Mouse (Mus musculus) heart, embryonic 10.5 days (tissue): ENCODE results near the gene Sgtb. TPM values are rescaled to one million over a fixed set of nuclear protein-coding genes. Genes with fewer than 3 reads are reported as not detected.

Source experiments
- DNase-seq: peaks from one replicate; pipeline ENCODE4 v3.0.0-alpha.2; 2017; ENCODE audit warnings: low spot score
- H3K27ac ChIP-seq: fragments of 300-500 bp; sonication (generic); 2 replicates; pipeline ENCODE4 v1.5.1; 2016; ENCODE audit warnings: mild to moderate bottlenecking
- H3K27me3 ChIP-seq: fragments of 300-500 bp; sonication (generic); 2 replicates; pipeline ENCODE4 v1.6.1; 2016; ENCODE audit warnings: mild to moderate bottlenecking; ENCODE audit not compliant: poor library complexity, insufficient read depth, severe bottlenecking
- H3K36me3 ChIP-seq: fragments of 300-500 bp; sonication (generic); 2 replicates; pipeline ENCODE4 v1.6.1; 2016; ENCODE audit warnings: mild to moderate bottlenecking, moderate library complexity
- H3K4me1 ChIP-seq: fragments of 300-500 bp; sonication (generic); 2 replicates; pipeline ENCODE4 v1.6.1; 2016; ENCODE audit warnings: mild to moderate bottlenecking
- H3K4me3 ChIP-seq: fragments of 300-500 bp; sonication (generic); 2 replicates; pipeline ENCODE4 v1.5.1; 2016; ENCODE audit warnings: mild to moderate bottlenecking, moderate library complexity
- H3K9me3 ChIP-seq: fragments of 300-500 bp; sonication (generic); 2 replicates; pipeline ENCODE4 v1.6.1; 2016; ENCODE audit warnings: mild to moderate bottlenecking, moderate library complexity
- WGBS: fragments of 180-500 bp; shearing (Covaris S2); methylation state at CpG from one replicate; pipeline ENCODE4 v1.1.7; 2016; 5-methylcytosine and 5-hydroxymethylcytosine counted together
- polyA plus RNA-seq: library from polyadenylated mRNA; unstranded; fragments of >200 nt; fragmentation: Nextera tagmentation; extraction: Ambion mirVana; gene quantifications from 2 replicates; pipeline ENCODE4 v1.2.1, GENCODE M21; 2016

Sgtb gene
- polyA plus RNA-seq, 1 experiment from 2014 or later = 4.1 TPM

- DNase-seq = no peak
- WGBS = 86% methylated on average over 2 of the region's 2 CpGs
- 0 out of 2 replicates have a peak, but pooled peaks cover 3% of the 10 kb centered on the region for H3K4me1 ChIP-seq
- no peaks in the 10 kb centered on the region for H3K9me3 ChIP-seq
- H3K27me3 ChIP-seq = no peaks in the 10 kb centered on the region
- no peaks in the 10 kb centered on the region for H3K36me3 ChIP-seq
- no peak overlapping the region for H3K4me3 ChIP-seq
- H3K27ac ChIP-seq = no peak overlapping the region
Observed at GRCm38 (mm10) chr13:104114827-104115226, 5.3 kb downstream of the Sgtb start.

DNA sequence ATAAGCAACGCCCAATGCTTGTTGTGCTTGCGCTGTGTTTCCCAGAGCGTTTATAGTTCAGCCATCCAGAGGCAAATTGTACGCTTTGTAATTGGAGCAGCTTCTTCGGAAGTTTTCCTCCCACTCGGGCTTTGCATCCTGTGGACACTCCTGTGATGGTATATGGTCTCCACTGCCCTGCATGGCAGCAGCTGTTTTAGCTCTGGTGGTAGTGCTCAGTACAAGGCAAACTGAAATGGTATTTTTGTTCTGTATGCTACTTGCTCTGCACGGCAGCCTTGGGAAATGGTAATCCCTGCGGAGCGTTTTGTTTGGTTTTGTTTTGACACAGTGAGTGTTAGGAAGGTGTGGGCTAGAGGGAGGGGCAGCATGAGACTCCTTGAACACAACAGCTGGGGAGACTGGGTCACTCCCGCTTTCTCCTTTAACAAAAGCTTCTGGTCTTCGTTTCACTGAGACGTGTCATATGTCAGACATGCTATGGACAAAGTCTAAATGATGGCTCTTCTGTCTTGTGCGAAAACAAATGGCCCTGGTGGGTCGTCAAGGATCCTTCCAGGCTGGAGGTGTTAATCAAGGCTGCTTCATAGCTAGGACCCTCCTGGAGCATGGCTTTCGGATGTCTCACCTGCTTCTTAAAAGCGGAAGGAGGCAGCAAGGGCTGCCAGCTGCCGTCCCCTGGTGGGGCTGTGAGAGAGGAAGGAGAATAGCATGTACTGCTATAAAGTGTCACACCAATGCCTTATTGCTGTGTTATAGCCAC, 12.7 kb downstream of the Sgtb start:
- Histone ChIP-seq H3K27me3 (no peaks in the 10 kb centered on the region), H3K4me1 (no peaks in the 10 kb centered on the region), H3K36me3 (0 out of 2 replicates have a peak, but pooled peaks cover 3% of the 10 kb centered on the region), H3K4me3 (no peak overlapping the region), H3K27ac (no peak overlapping the region), H3K9me3 (no peaks in the 10 kb centered on the region)
- no peak for DNase-seq
- 74% methylated on average over 17 of the region's 17 CpGs for WGBS

DNA sequence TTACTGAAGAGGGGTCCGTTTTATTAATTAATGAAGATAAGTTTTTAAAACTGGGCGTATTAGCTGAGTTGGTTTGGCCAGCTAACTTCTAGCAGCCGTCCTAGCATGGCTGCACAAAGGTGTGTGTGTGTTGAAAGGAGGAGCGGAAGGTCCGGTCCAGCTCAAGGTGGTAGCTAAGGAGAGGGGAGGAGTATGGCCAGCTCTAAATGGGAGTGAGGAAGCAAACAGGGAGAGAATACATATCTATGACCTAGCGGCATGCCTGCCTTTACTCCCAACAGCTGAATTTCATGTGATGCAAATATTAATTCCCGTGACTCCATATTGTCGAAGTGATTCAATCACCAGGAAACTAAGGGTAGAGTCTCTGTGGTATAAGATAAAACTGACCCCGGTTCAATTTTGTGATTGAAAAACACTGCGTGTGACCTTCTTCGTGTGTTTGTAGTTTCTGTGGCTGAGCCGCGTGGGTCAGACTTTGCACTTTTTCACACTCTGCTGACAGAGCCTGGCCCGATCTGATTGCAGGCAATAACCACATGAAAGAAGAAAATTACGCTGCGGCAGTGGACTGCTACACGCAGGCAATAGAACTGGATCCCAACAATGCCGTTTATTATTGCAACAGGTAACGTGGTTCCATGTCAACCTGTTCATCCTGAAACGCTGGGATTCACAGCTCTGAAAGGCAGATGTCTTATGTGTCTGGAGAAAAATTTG, 14.3 kb downstream of the Sgtb start:
- H3K4me3 ChIP-seq = no peak overlapping the region
- no peaks in the 10 kb centered on the region for H3K27me3 ChIP-seq
- no peak overlapping the region for H3K27ac ChIP-seq
- no peak for DNase-seq
- no peaks in the 10 kb centered on the region for H3K9me3 ChIP-seq
- 0 out of 2 replicates have a peak, but pooled peaks cover 3% of the 10 kb centered on the region for H3K36me3 ChIP-seq
- no peaks in the 10 kb centered on the region for H3K4me1 ChIP-seq
- 91% methylated on average over 20 of the region's 20 CpGs for WGBS

DNA sequence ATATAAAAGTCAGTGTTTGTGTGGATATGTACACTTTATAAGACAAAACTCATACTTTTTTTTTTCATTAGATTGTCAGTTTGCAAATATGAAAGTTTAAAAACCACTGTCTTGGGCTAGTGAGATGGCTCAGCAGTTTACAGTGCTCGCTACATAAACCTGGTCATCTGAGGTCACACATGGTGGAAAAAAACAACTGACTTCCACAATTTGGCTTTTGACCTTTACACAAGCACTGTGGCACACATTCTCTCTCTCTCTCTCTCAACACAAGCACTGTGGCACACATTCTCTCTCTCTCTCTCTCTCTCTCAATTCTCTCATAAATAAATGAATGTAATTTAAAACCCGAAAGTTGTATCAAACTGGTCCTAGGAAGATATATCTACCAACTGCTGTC, 23.0 kb downstream of the Sgtb start:
- H3K4me3 ChIP-seq = no peak overlapping the region
- H3K27me3 ChIP-seq = no peaks in the 10 kb centered on the region
- DNase-seq = no peak
- no peak overlapping the region for H3K27ac ChIP-seq
- WGBS = 79% methylated on average over 2 of the region's 2 CpGs
- 0 out of 2 replicates have a peak, but pooled peaks cover 2% of the 10 kb centered on the region for H3K36me3 ChIP-seq
- H3K4me1 ChIP-seq = no peaks in the 10 kb centered on the region
- H3K9me3 ChIP-seq = no peaks in the 10 kb centered on the region

DNA sequence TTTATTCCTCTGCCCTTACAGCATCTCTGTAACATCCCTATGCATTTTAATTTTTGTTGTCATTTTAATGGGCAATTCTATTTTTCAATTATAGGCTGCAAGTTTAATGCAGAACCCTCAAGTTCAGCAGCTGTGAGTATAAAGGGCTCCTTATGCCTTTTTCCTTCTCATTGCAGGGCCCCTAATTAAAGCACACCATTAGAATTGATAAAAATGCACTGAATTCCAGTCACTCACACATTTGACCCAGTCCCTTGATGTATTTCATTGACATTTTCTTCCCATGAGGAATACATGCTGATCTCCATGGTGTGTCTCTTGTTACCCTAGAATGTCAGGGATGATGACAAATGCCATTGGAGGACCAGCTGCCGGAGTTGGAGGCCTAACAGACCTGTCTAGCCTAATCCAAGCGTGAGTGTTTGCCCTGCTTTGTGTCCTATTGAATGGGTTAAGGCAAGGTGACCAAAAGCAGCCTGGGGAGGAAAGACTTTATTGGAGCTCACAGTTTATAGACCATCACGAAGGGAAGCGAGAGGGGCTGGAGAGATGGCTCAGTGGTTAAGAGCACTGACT, 25.1 kb downstream of the Sgtb start:
- Histone ChIP-seq H3K27me3 (no peaks in the 10 kb centered on the region), H3K36me3 (0 out of 2 replicates have a peak, but pooled peaks cover 2% of the 10 kb centered on the region), H3K27ac (no peak overlapping the region), H3K4me3 (no peak overlapping the region), H3K4me1 (no peaks in the 10 kb centered on the region), H3K9me3 (no peaks in the 10 kb centered on the region)
- WGBS = 79% methylated on average over 4 of the region's 4 CpGs
- no peak for DNase-seq

GRCm38 (mm10) chr13:104139369-104140209, 30.0 kb downstream of the Sgtb start:
- no peaks in the 10 kb centered on the region for H3K4me1 ChIP-seq
- no peaks in the 10 kb centered on the region for H3K27me3 ChIP-seq
- no peaks in the 10 kb centered on the region for H3K9me3 ChIP-seq
- peak; percentile 85 for DNase-seq
- H3K4me3 ChIP-seq = peak overlapping the region; percentile 12; the same call in 1 of the 2 replicates
- peaks cover 30% of the 10 kb centered on the region for H3K36me3 ChIP-seq
- WGBS = 43% methylated on average over 13 of the region's 13 CpGs
- H3K27ac ChIP-seq = no peak overlapping the region

DNA sequence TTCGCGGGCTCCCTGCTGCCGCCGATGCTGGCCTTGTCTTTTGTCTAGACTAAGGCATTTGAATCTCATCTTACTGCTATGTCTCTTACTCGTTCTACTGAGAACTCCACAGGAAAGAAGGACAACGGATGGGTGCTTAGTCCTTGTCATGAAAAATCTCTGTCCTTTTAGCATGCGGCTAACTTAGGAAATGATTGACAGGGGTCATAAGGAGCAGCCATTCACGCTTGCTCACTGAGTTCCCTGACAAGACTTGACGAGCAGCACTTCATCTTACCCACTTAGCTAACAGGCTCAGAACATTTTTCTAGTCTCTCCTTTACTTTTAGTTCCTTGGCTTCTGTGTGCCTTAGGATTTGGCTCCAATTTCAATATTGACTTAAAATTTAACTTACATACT, 35.3 kb downstream of the Sgtb start:
- no peak for DNase-seq
- no peak overlapping the region for H3K27ac ChIP-seq
- 83% methylated on average over 9 of the region's 9 CpGs for WGBS
- H3K27me3 ChIP-seq = no peaks in the 10 kb centered on the region
- no peaks in the 10 kb centered on the region for H3K4me1 ChIP-seq
- peaks cover 81% of the 10 kb centered on the region for H3K36me3 ChIP-seq
- no peak overlapping the region for H3K4me3 ChIP-seq
- no peaks in the 10 kb centered on the region for H3K9me3 ChIP-seq

DNA sequence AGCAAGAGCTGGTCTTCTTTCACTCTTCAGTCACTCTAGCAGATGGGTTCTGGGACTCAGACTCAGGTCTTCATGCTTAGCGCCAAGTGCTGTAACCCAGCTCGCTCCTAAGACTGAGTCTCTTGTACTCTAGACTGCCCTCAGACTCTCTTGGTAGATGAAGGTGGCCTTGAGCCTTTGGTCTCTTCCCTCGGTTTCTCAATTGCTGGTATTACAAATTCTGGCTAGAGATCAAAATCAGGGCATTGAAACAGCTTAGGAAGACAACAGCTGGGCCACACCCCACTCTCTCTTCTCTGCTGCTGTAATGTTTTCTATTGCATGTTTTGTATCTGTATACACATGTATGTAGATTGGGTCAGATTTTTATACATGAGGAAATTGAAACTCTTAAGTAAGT, 36.1 kb downstream of the Sgtb start:
- Histone ChIP-seq H3K27ac (no peak overlapping the region), H3K4me1 (no peaks in the 10 kb centered on the region), H3K27me3 (no peaks in the 10 kb centered on the region), H3K4me3 (no peak overlapping the region), H3K36me3 (peaks cover 81% of the 10 kb centered on the region), H3K9me3 (no peaks in the 10 kb centered on the region)
- WGBS = 93% methylated on average over 3 of the region's 3 CpGs
- DNase-seq = no peak

GRCm38 (mm10) chr13:104154180-104154579, 44.6 kb downstream of the Sgtb start:
- H3K27me3 ChIP-seq = no peaks in the 10 kb centered on the region
- no peaks in the 10 kb centered on the region for H3K9me3 ChIP-seq
- 95% methylated on average over 5 of the region's 5 CpGs for WGBS
- H3K36me3 ChIP-seq = peaks cover 44% of the 10 kb centered on the region
- no peak overlapping the region for H3K27ac ChIP-seq
- no peak for DNase-seq
- H3K4me3 ChIP-seq = no peak overlapping the region
- no peaks in the 10 kb centered on the region for H3K4me1 ChIP-seq

DNA sequence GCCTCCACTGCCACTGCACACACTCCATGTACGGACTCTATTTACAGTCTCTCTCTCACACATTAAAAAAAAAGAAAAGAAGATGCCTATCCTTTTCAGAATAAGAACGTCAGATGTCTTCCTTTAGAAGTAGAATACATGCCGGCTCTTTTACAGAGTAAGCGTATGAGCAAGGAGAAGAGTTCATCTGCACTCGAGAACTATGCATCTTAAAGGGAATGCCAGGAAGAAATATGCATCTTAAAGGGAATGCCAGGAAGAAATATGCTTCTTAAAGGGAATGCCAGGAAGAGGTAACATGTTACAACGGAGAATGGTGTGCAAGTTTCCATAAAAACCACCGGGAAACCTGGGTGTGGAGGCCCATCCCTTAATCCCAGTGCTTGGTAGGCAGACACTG, 45.6 kb downstream of the Sgtb start:
- H3K36me3 ChIP-seq = peaks cover 47% of the 10 kb centered on the region

GRCm38 (mm10) chr13:104155686-104156085, 46.1 kb downstream of the Sgtb start:
- Histone ChIP-seq H3K4me3 (no peak overlapping the region), H3K36me3 (peaks cover 51% of the 10 kb centered on the region), H3K9me3 (no peaks in the 10 kb centered on the region), H3K4me1 (no peaks in the 10 kb centered on the region), H3K27ac (no peak overlapping the region), H3K27me3 (no peaks in the 10 kb centered on the region)
- WGBS = 93% methylated on average over 1 of the region's 1 CpGs
- DNase-seq = no peak

More for the DNA sequence above, 45.6 kb downstream of the Sgtb start:
- H3K27ac ChIP-seq = no peak overlapping the region
- H3K27me3 ChIP-seq = no peaks in the 10 kb centered on the region
- H3K9me3 ChIP-seq = no peaks in the 10 kb centered on the region
- H3K4me1 ChIP-seq = no peaks in the 10 kb centered on the region
- 89% methylated on average over 7 of the region's 7 CpGs for WGBS
- H3K4me3 ChIP-seq = no peak overlapping the region
- no peak for DNase-seq

- H3K36me3 ChIP-seq = peaks cover 29% of the 10 kb centered on the region
- H3K27ac ChIP-seq = no peak overlapping the region
- H3K9me3 ChIP-seq = no peaks in the 10 kb centered on the region
- no peak overlapping the region for H3K4me3 ChIP-seq
- no peaks in the 10 kb centered on the region for H3K27me3 ChIP-seq
- 88% methylated on average over 5 of the region's 5 CpGs for WGBS
- DNase-seq = no peak
- H3K4me1 ChIP-seq = peaks cover 4% of the 10 kb centered on the region
Observed at GRCm38 (mm10) chr13:104171711-104172110, 62.2 kb downstream of the Sgtb start.
